Mouse (Mus musculus) R1 (cell line): ENCODE measurements at regions not wholly inside any gene's neighbourhood (a gene's known extent, or its start where the extent isn't known, plus 50 kb on each side); places are given as distances from the start of the nearest gene placed in this dataset.

Source experiments
- DNase-seq: peaks from one replicate; pipeline ENCODE4 v3.0.0-alpha.2; 2018; ENCODE audit warnings: low read depth, low spot score

GRCm38 (mm10) chr6:91619009-91619408 is 64.8 kb upstream of the Slc6a6 start:
- no peak for DNase-seq

DNA sequence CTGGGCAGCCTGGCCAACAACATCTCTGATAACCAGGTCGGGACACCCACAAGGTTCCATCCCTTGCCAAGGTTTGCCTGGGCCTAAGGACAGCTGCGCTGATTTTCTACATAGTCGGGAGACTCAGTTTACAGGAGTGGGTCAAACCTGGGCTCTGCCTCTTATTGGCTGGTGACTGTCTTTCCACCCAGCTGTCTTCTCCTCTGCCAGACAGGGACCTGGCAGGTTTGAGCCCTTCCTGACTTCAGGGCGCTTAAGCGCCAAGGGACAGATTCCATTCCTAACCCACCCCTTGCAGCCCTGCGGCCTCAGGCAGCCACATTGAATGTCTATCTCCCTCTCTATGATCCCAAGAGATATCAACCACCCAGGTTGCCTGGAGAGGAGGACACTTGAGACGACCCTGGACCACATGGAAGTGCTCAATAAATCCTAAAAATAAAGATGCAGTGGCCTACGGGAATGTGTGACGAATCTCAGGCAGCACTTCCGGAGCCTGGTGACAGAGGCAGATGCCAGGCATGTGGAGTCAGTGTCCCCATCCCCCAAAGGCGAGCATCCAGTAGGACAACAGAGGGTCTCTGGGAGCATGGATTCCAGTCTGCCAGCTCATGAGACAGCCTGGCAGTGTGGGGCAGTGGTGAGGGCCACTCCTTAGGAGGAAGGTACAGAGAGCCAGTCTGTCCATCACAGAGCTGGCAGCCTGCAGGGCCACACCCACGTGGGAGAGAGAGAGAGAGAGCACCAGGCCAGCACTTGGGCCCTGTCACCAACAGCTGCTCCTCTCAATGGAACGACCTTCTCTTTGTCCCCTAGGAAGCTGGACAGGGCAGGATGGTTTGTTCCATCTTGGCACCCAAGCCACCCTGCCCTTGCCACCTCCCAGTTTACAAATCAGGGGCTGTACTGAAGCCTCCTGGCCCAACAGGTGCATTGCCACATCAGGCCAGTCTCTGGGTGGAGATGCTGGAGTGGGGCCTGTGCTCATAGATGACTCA is 63.8 kb upstream of the Slc6a6 start:
- no peak for DNase-seq

- DNase-seq, result no peak
Measured at GRCm38 (mm10) chr6:91621437-91621836, 62.4 kb upstream of the Slc6a6 start.

GRCm38 (mm10) chr6:91622425-91622824 is 61.4 kb upstream of the Slc6a6 start:
- DNase-seq, result no peak

- DNase-seq, result no peak
Measured at GRCm38 (mm10) chr6:91623646-91624045, 60.2 kb upstream of the Slc6a6 start.

- peak; percentile 59 for DNase-seq
Measured at GRCm38 (mm10) chr6:91629230-91629629, 54.6 kb upstream of the Slc6a6 start.

DNA sequence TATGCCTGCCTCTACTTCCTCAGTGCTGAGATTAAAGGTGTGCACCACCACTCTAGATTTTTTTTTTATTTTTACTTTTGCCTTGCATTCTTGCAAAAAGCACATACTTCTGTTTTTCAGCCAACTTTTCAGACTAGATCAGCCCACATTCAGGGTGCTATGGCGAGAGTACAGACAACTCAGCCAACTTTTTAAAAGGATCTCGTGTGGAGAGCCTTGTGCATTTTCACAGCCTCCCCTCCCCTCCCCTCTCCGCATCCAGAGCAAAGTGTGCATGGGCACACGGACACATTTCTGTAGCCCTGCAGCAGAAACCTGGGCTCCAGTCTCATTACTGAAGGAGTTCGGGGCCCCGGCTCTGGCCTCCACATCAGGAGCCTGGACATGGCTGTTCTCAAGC is 52.6 kb upstream of the Slc6a6 start:
- DNase-seq, result no peak
